Comparison of ENCODE assay signal across 13 mouse cellular contexts in genomic region chr7:96530571-96531426, GRCm38 (mm10).
DNase-seq lines count a peak whose midpoint lies in the region; ATAC-seq and TF ChIP-seq lines count a peak whose summit lies in the region.
"Had no signal": no experiment of that assay in that cellular context is flagged by ENCODE, and none has a peak within 500 bp of the region (broad histone marks: within the 10 kb centered on the region; RNA-seq: fewer than 3 reads in every experiment).

No protein-coding gene starts in this region.

- no peak overlapping the region for H3K4me3 ChIP-seq in kidney, postnatal 0 days (replicated peaks; ENCODE audit: low read depth, low read length)
- H3K4me3 ChIP-seq in kidney, adult 2 months (ENCODE audit: insufficient read depth, low read depth, low read length): no peak overlapping the region
- no peak overlapping the region for H3K4me3 ChIP-seq in embryonic facial prominence, embryonic 14.5 days (ENCODE audit: low read depth, low read length)
- H3K4me3 ChIP-seq in limb, embryonic 15.5 days: no peak overlapping the region
- H3K4me3 ChIP-seq in liver, embryonic 12.5 days: no peak overlapping the region
- H3K4me3 ChIP-seq: heart, embryonic 12.5 days; left cerebral cortex, adult 2 months; lung, embryonic 15.5 days had no signal

- no peak overlapping the region for H3K4me2 ChIP-seq in kidney, postnatal 0 days (ENCODE audit: low read length)
- no peak overlapping the region for H3K4me2 ChIP-seq in embryonic facial prominence, embryonic 14.5 days (ENCODE audit: low read depth, low read length)
- no peak overlapping the region for H3K4me2 ChIP-seq in limb, embryonic 15.5 days
- H3K4me2 ChIP-seq in liver, embryonic 12.5 days: no peak overlapping the region
- H3K4me2 ChIP-seq: heart, embryonic 12.5 days; lung, embryonic 15.5 days had no signal

- TF ChIP-seq CTCF in kidney, postnatal 0 days (IDR thresholded peaks at IDR 0.05; ENCODE audit: low read depth): no peak
- TF ChIP-seq CTCF in kidney, adult 2 months (conservative IDR thresholded peaks at IDR 0.05; ENCODE audit: insufficient read depth, insufficient read length, low read depth, low read length): no peak

- H3K27me3 ChIP-seq in kidney, postnatal 0 days (ENCODE audit: insufficient read depth, low read length): no peaks in the 10 kb centered on the region
- no peaks in the 10 kb centered on the region for H3K27me3 ChIP-seq in kidney, adult 2 months (replicated peaks; ENCODE audit: control insufficient read depth, insufficient read depth, low read length)
- no peaks in the 10 kb centered on the region for H3K27me3 ChIP-seq in embryonic facial prominence, embryonic 14.5 days (replicated peaks; ENCODE audit: control insufficient read depth, insufficient read depth, low read length)
- no peaks in the 10 kb centered on the region for H3K27me3 ChIP-seq in limb, embryonic 15.5 days
- H3K27me3 ChIP-seq in liver, embryonic 12.5 days (replicated peaks): no peaks in the 10 kb centered on the region
- H3K27me3 ChIP-seq: lung, embryonic 15.5 days had no signal

- ATAC-seq in kidney, postnatal 0 days (replicated peaks; ENCODE audit: low FRiP score, low read depth): no peak; the same call in 1 of the 2 replicates
- 0 out of 2 replicates have a peak, but pooled peaks have one; percentile 26 for ATAC-seq in embryonic facial prominence, embryonic 14.5 days (ENCODE audit: low read depth)
- ATAC-seq in limb, embryonic 15.5 days (ENCODE audit: insufficient number of reproducible peaks, low FRiP score, low TSS enrichment, low read depth): peak; percentile 49; the same call in 1 of the 2 replicates
- ATAC-seq in liver, embryonic 12.5 days: no peak

- no peak overlapping the region for H3K9ac ChIP-seq in kidney, postnatal 0 days (ENCODE audit: low read depth, low read length)
- no peak overlapping the region for H3K9ac ChIP-seq in embryonic facial prominence, embryonic 14.5 days (ENCODE audit: low read depth, low read length)
- H3K9ac ChIP-seq in limb, embryonic 15.5 days: no peak overlapping the region
- H3K9ac ChIP-seq in liver, embryonic 12.5 days: no peak overlapping the region
- H3K9ac ChIP-seq: heart, embryonic 12.5 days; lung, embryonic 15.5 days had no signal

- no peak for TF ChIP-seq POLR2A in kidney, adult 2 months (IDR thresholded peaks at IDR 0.05; ENCODE audit: low read depth, low read length)

- 0 out of 2 replicates have a peak, but pooled peaks cover 17% of the 10 kb centered on the region for H3K4me1 ChIP-seq in kidney, postnatal 0 days (replicated peaks; ENCODE audit: insufficient read depth, low read length)
- H3K4me1 ChIP-seq in kidney, adult 2 months (ENCODE audit: control insufficient read depth, insufficient read depth, low read length): no peaks in the 10 kb centered on the region
- H3K4me1 ChIP-seq in embryonic facial prominence, embryonic 14.5 days (ENCODE audit: control insufficient read depth, insufficient read depth, low read length): peaks cover 16% of the 10 kb centered on the region
- no peaks in the 10 kb centered on the region; the same call in 1 of the 2 replicates for H3K4me1 ChIP-seq in limb, embryonic 15.5 days
- H3K4me1 ChIP-seq in liver, embryonic 12.5 days: no peaks in the 10 kb centered on the region
- H3K4me1 ChIP-seq: heart, embryonic 12.5 days had no signal

- no peaks in the 10 kb centered on the region for H3K36me3 ChIP-seq in kidney, postnatal 0 days (ENCODE audit: insufficient read depth, low read length)
- no peaks in the 10 kb centered on the region for H3K36me3 ChIP-seq in kidney, adult 2 months (ENCODE audit: control insufficient read depth, insufficient read depth, low read length)
- no peaks in the 10 kb centered on the region for H3K36me3 ChIP-seq in embryonic facial prominence, embryonic 14.5 days (ENCODE audit: control insufficient read depth, insufficient read depth, low read length)
- H3K36me3 ChIP-seq in limb, embryonic 15.5 days: no peaks in the 10 kb centered on the region
- no peaks in the 10 kb centered on the region for H3K36me3 ChIP-seq in liver, embryonic 12.5 days
- H3K36me3 ChIP-seq: heart, embryonic 12.5 days; lung, embryonic 15.5 days had no signal

- H3K9me3 ChIP-seq in kidney, postnatal 0 days (replicated peaks; ENCODE audit: low read length): no peaks in the 10 kb centered on the region
- no peaks in the 10 kb centered on the region for H3K9me3 ChIP-seq in embryonic facial prominence, embryonic 14.5 days (ENCODE audit: control insufficient read depth, low read length)
- no peaks in the 10 kb centered on the region for H3K9me3 ChIP-seq in limb, embryonic 15.5 days
- no peaks in the 10 kb centered on the region for H3K9me3 ChIP-seq in liver, embryonic 12.5 days (replicated peaks)
- H3K9me3 ChIP-seq: heart, embryonic 12.5 days; lung, embryonic 15.5 days had no signal

- WGBS in kidney, postnatal 0 days: 41% methylated on average over 10 of the region's 10 CpGs
- WGBS in kidney, adult 2 months: 69% methylated on average over 10 of the region's 10 CpGs
- WGBS in embryonic facial prominence, embryonic 14.5 days: 52% methylated on average over 10 of the region's 10 CpGs
- 58% methylated on average over 10 of the region's 10 CpGs for WGBS in limb, embryonic 15.5 days
- WGBS in liver, embryonic 12.5 days (ENCODE audit: insufficient replicate concordance): 50% methylated on average over 10 of the region's 10 CpGs

- DNase-seq in cerebellum, adult 11-12 months: peak; percentile 42
- DNase-seq in cerebellum, adult 11 months: no peak
- DNase-seq in kidney, postnatal 0 days (ENCODE audit: low spot score): peak; percentile 16
- no peak for DNase-seq in kidney, adult 2 months
- no peak for DNase-seq in embryonic facial prominence, embryonic 14.5 days (ENCODE audit: low spot score)
- DNase-seq in left cerebral cortex, adult 9 months (ENCODE audit: low spot score in 2 of 2): no peak
- DNase-seq: gastrocnemius, postnatal 14 days; right cerebral cortex, postnatal 25 days had no signal

- no peak overlapping the region for H3K27ac ChIP-seq in kidney, postnatal 0 days
- no peak overlapping the region for H3K27ac ChIP-seq in kidney, adult 2 months (ENCODE audit: insufficient read depth, low read depth, low read length)
- H3K27ac ChIP-seq in embryonic facial prominence, embryonic 14.5 days (replicated peaks; ENCODE audit: low read depth, low read length): no peak overlapping the region
- no peak overlapping the region for H3K27ac ChIP-seq in limb, embryonic 15.5 days
- H3K27ac ChIP-seq in liver, embryonic 12.5 days: no peak overlapping the region
- H3K27ac ChIP-seq: left cerebral cortex, adult 2 months; lung, embryonic 15.5 days had no signal

Comparison
In these comparisons a context has a peak if more than half of its experiments do, and no peak if none do; other contexts are left out.
1. DNase-seq: peak in cerebellum, adult 11-12 months (single experiment) and kidney, postnatal 0 days (single experiment); none in cerebellum, adult 11 months (single experiment), kidney, adult 2 months (single experiment), embryonic facial prominence, embryonic 14.5 days (single experiment) and left cerebral cortex, adult 9 months (0 of 2).
2. ATAC-seq: peak in embryonic facial prominence, embryonic 14.5 days (single experiment) and limb, embryonic 15.5 days (single experiment); none in kidney, postnatal 0 days (single experiment) and liver, embryonic 12.5 days (single experiment).